Mouse (Mus musculus) ES-Bruce4 (cell line): ENCODE measurements around the gene Ttc7b.

Experiments
- CTCF ChIP-seq: IDR thresholded peaks from one replicate; pipeline ENCODE4 v1.8.1; 2011; ENCODE audit warnings: low read depth, low read length
- EP300 ChIP-seq: IDR thresholded peaks from 2 replicates; pipeline ENCODE4 v1.6.1; 2011; ENCODE audit warnings: low read depth, low read length; ENCODE audit not compliant: insufficient read depth
- POLR2A ChIP-seq: IDR thresholded peaks from one replicate; pipeline ENCODE4 v1.8.1; 2011; ENCODE audit warnings: low read length; ENCODE audit not compliant: insufficient read depth

GRCm38 (mm10) chr12:100457701-100458100 is 62.9 kb downstream of the Ttc7b start:
- TF ChIP-seq CTCF (no peak), POLR2A (no peak), EP300 (no peak)
